7 mouse cellular contexts compared by ENCODE assay signal in the genomic region with DNA sequence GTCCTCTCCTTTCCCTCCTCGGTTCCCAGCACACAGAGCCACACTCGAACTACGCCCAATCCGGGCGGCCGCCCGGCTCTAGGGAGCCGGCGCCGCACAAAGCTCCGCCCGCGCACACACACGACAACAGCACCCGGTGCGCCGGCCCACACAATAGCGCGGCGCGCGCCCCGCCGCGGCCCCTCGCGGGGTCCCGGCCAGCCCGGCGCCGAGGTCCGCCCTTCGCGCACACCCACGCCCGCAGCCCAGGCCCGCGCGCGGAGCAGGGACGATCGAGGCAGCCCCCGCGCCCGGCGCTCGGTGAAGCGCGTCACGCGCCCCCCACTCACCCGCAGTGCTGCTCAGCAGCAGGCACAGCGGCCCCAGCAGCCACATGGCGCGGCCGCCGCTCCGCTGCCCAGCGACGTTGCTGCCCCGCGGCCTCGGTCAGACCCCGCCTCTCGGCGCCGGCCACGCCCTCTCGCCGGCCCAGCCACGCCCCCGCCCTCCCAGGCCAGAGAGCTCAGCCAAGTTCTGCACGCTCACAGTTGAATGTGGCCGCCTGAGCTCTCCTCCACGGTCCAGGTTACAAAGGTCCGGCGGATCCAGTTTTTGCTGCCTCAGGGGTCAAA. TPM values are rescaled to one million over a fixed set of nuclear protein-coding genes. Genes with fewer than 3 reads are reported as not detected.
A peak's percentile ranks its signal among the peaks of the same experiment; 100 is the strongest.
DNase-seq lines count a peak whose midpoint lies in the region; ATAC-seq and TF ChIP-seq lines count a peak whose summit lies in the region.

A gene (minus strand): TSS at position 435 of the 611 bp plus-strand sequence.

- H3K4me2 ChIP-seq in embryonic facial prominence, embryonic 12.5 days (replicated peaks): peak within 1 kb of the TSS; percentile 78
- H3K4me2 ChIP-seq in limb, embryonic 11.5 days (ENCODE audit: low read depth, severe bottlenecking): peak within 1 kb of the TSS; percentile 87
- peak within 1 kb of the TSS; percentile 84 for H3K4me2 ChIP-seq in midbrain, embryonic 13.5 days (replicated peaks)

- H3K4me3 ChIP-seq in embryonic facial prominence, embryonic 12.5 days: peak within 1 kb of the TSS; percentile 76
- peak within 1 kb of the TSS; percentile 59 for H3K4me3 ChIP-seq in kidney, adult 2 months (ENCODE audit: insufficient read depth, low read depth, low read length)
- peak within 1 kb of the TSS; percentile 73 for H3K4me3 ChIP-seq in limb, embryonic 11.5 days (ENCODE audit: low read depth, low read length)
- H3K4me3 ChIP-seq in midbrain, embryonic 13.5 days (replicated peaks): peak within 1 kb of the TSS; percentile 80
- peak within 1 kb of the TSS; percentile 70 for H3K4me3 ChIP-seq in small intestine, adult 2 months (ENCODE audit: low read depth, low read length)

- H3K27ac ChIP-seq in embryonic facial prominence, embryonic 12.5 days: peak within 1 kb of the TSS; percentile 87
- peak within 1 kb of the TSS; percentile 65 for H3K27ac ChIP-seq in kidney, adult 2 months (ENCODE audit: insufficient read depth, low read depth, low read length)
- peak within 1 kb of the TSS; percentile 90 for H3K27ac ChIP-seq in limb, embryonic 11.5 days (replicated peaks; ENCODE audit: low read depth, low read length)
- peak within 1 kb of the TSS; percentile 91 for H3K27ac ChIP-seq in midbrain, embryonic 13.5 days
- no peak within 1 kb of the TSS for H3K27ac ChIP-seq in small intestine, adult 2 months (ENCODE audit: insufficient read depth, low read depth, low read length)

- H3K36me3 ChIP-seq in embryonic facial prominence, embryonic 12.5 days: no peaks in the 10 kb centered on the region
- no peaks in the 10 kb centered on the region for H3K36me3 ChIP-seq in kidney, adult 2 months (ENCODE audit: control insufficient read depth, insufficient read depth, low read length)
- H3K36me3 ChIP-seq in limb, embryonic 11.5 days (ENCODE audit: control insufficient read depth, insufficient read depth, low read length): no peaks in the 10 kb centered on the region
- H3K36me3 ChIP-seq in midbrain, embryonic 13.5 days: no peaks in the 10 kb centered on the region
- H3K36me3 ChIP-seq in small intestine, adult 2 months (ENCODE audit: control insufficient read depth, insufficient read depth, low read length): no peaks in the 10 kb centered on the region

- TF ChIP-seq POLR2A in kidney, adult 2 months (IDR thresholded peaks at IDR 0.05; ENCODE audit: low read depth, low read length): no peak
- TF ChIP-seq POLR2A in small intestine, adult 2 months (IDR thresholded peaks at IDR 0.05; ENCODE audit: low read depth, low read length): no peak

- peak; percentile 95 for ATAC-seq in embryonic facial prominence, embryonic 12.5 days (ENCODE audit: insufficient number of reproducible peaks, insufficient read depth, low FRiP score, low TSS enrichment)
- peak; percentile 96 for ATAC-seq in limb, embryonic 11.5 days (ENCODE audit: insufficient number of reproducible peaks, low FRiP score, low TSS enrichment, low read depth)
- peak; percentile 96 for ATAC-seq in midbrain, embryonic 13.5 days

- peak; percentile 96 for DNase-seq in adrenal gland, postnatal 25 days
- peak; percentile 94 for DNase-seq in heart, adult 18-20 months
- DNase-seq in kidney, adult 2 months: peak; percentile 97
- DNase-seq in limb, embryonic 11.5 days (ENCODE audit: low spot score): peak; percentile 98

- H3K27me3 ChIP-seq in embryonic facial prominence, embryonic 12.5 days: no peaks in the 10 kb centered on the region
- no peaks in the 10 kb centered on the region for H3K27me3 ChIP-seq in kidney, adult 2 months (replicated peaks; ENCODE audit: control insufficient read depth, insufficient read depth, low read length)
- H3K27me3 ChIP-seq in limb, embryonic 11.5 days (ENCODE audit: control insufficient read depth, insufficient read depth, low read length): no peaks in the 10 kb centered on the region
- no peaks in the 10 kb centered on the region for H3K27me3 ChIP-seq in midbrain, embryonic 13.5 days
- H3K27me3 ChIP-seq in small intestine, adult 2 months (ENCODE audit: control insufficient read depth, insufficient read depth, low read length): no peaks in the 10 kb centered on the region; the same call in 1 of the 2 replicates

- WGBS in embryonic facial prominence, embryonic 12.5 days: under 1% methylated on average over 71 of the region's 77 CpGs
- WGBS in kidney, adult 2 months: under 1% methylated on average over 77 of the region's 77 CpGs
- under 1% methylated on average over 58 of the region's 77 CpGs for WGBS in limb, embryonic 11.5 days
- WGBS in midbrain, embryonic 13.5 days: under 1% methylated on average over 66 of the region's 77 CpGs
- under 1% methylated on average over 74 of the region's 77 CpGs for WGBS in small intestine, adult 2 months

- H3K4me1 ChIP-seq in embryonic facial prominence, embryonic 12.5 days: peaks cover 23% of the 10 kb centered on the region
- peaks cover 13% of the 10 kb centered on the region; the same call in 1 of the 2 replicates for H3K4me1 ChIP-seq in kidney, adult 2 months (ENCODE audit: control insufficient read depth, insufficient read depth, low read length)
- peaks cover 16% of the 10 kb centered on the region for H3K4me1 ChIP-seq in limb, embryonic 11.5 days (ENCODE audit: control insufficient read depth, insufficient read depth, low read length)
- peaks cover 29% of the 10 kb centered on the region for H3K4me1 ChIP-seq in midbrain, embryonic 13.5 days (replicated peaks)
- H3K4me1 ChIP-seq in small intestine, adult 2 months (ENCODE audit: control insufficient read depth, insufficient read depth, insufficient read length, low read length): peaks cover 3% of the 10 kb centered on the region; the same call in 1 of the 2 replicates

- H3K9ac ChIP-seq in embryonic facial prominence, embryonic 12.5 days: peak within 1 kb of the TSS; percentile 80
- H3K9ac ChIP-seq in limb, embryonic 11.5 days (ENCODE audit: low read length): peak within 1 kb of the TSS; percentile 93
- peak within 1 kb of the TSS; percentile 88 for H3K9ac ChIP-seq in midbrain, embryonic 13.5 days (replicated peaks)

- no peaks in the 10 kb centered on the region for H3K9me3 ChIP-seq in embryonic facial prominence, embryonic 12.5 days
- no peaks in the 10 kb centered on the region for H3K9me3 ChIP-seq in limb, embryonic 11.5 days (ENCODE audit: control insufficient read depth, low read length)
- no peaks in the 10 kb centered on the region for H3K9me3 ChIP-seq in midbrain, embryonic 13.5 days

- TF ChIP-seq CTCF in kidney, adult 2 months (conservative IDR thresholded peaks at IDR 0.05; ENCODE audit: insufficient read depth, insufficient read length, low read depth, low read length): no peak
- no peak for TF ChIP-seq CTCF in small intestine, adult 2 months (IDR thresholded peaks at IDR 0.05; ENCODE audit: extremely low read depth, insufficient read length, insufficient replicate concordance, low read depth, low read length)

RNA-seq across cellular contexts. Expression of the gene that starts here (rescaled TPM):
- 8.8 TPM in 2 replicates for total RNA-seq in adrenal gland, postnatal 25 days (2021)
- polyA plus RNA-seq in embryonic facial prominence, embryonic 12.5 days (2016; fragmentation: Nextera tagmentation; extraction: Ambion mirVana): 55.2 and 55.7 TPM in 2 replicates
- total RNA-seq in heart, adult 18-20 months (2021): 1 to 10 TPM; 3.1 to 3.4 TPM
- polyA plus RNA-seq in kidney, adult 2 months (2012; rRNA removed): 16.2 and 18.5 TPM in 2 replicates
- 57.5 and 62.1 TPM in 2 replicates for polyA plus RNA-seq in limb, embryonic 11.5 days (2014; fragmentation: Nextera tagmentation; extraction: Ambion mirVana)
- polyA plus RNA-seq in midbrain, embryonic 13.5 days (2015; fragmentation: Nextera tagmentation; extraction: Ambion mirVana): 41.6 and 43.3 TPM in 2 replicates
- polyA plus RNA-seq in small intestine, adult 2 months (2012; rRNA removed): 1.2 and 1.3 TPM in 2 replicates
